Comparison of ENCODE assay signal across 19 mouse cellular contexts in genomic region chr2:165204931-165205330, GRCm38 (mm10). TPM values are rescaled to one million over a fixed set of nuclear protein-coding genes. Genes with fewer than 3 reads are reported as not detected.
DNase-seq lines count a peak whose midpoint lies in the region; ATAC-seq lines count a peak whose summit lies in the region.
"Had no signal": no experiment of that assay in that cellular context is flagged by ENCODE, and none has a peak within 500 bp of the region (broad histone marks: within the 10 kb centered on the region; RNA-seq: fewer than 3 reads in every experiment).

No protein-coding gene starts in this region.

- ATAC-seq in hindbrain, embryonic 14.5 days (ENCODE audit: low FRiP score), result peak; percentile 56; the same call in 1 of the 2 replicates
- ATAC-seq: CD4-positive, CD25-positive, alpha-beta regulatory T cell, adult 4 months had no signal

- no peaks in the 10 kb centered on the region for H3K27me3 ChIP-seq in hindbrain, embryonic 14.5 days (ENCODE audit: control insufficient read depth, insufficient read depth, low read length)

- no peaks in the 10 kb centered on the region for H3K9me3 ChIP-seq in hindbrain, embryonic 14.5 days (ENCODE audit: control insufficient read depth, low read length)
- H3K9me3 ChIP-seq: embryonic facial prominence, embryonic 12.5 days; heart, embryonic 15.5 days; limb, embryonic 12.5 days had no signal

- 24% methylated on average over 7 of the region's 7 CpGs for WGBS in hindbrain, embryonic 14.5 days

- DNase-seq in layer of hippocampus, adult 18-20 months (ENCODE audit: low spot score in 2 of 2), result peak; percentile 22 to 49
- DNase-seq in layer of hippocampus, adult 8-10 months (ENCODE audit: low spot score in 2 of 2), result no peak
- DNase-seq in right cerebral cortex, adult 18-20 months, result peak; percentile 63
- DNase-seq in right cerebral cortex, postnatal 10 days (ENCODE audit: low spot score in 2 of 2), result no peak
- DNase-seq in hindbrain, embryonic 14.5 days (ENCODE audit: low spot score), result peak; percentile 51
- no peak for DNase-seq in cerebellum, adult 8-10 months
- no peak for DNase-seq in cerebellum, postnatal 25 days
- DNase-seq: adrenal gland, adult 2 months; cerebellum, adult 9-11 months; heart, adult 11 months; kidney, adult 9 months; lung, postnatal 36 days; right cerebral cortex, postnatal 25 days had no signal

- H3K27ac ChIP-seq in hindbrain, embryonic 14.5 days, result peak overlapping the region; percentile 21; the same call in 1 of the 2 replicates
- H3K27ac ChIP-seq: embryonic facial prominence, embryonic 12.5 days; heart, embryonic 15.5 days; limb, embryonic 12.5 days; liver, embryonic 14.5 days had no signal

- no peak overlapping the region for H3K4me3 ChIP-seq in hindbrain, embryonic 14.5 days (replicated peaks; ENCODE audit: low read length)
- H3K4me3 ChIP-seq: embryonic facial prominence, embryonic 12.5 days; heart, embryonic 15.5 days; limb, embryonic 12.5 days had no signal

- no peak overlapping the region for H3K4me2 ChIP-seq in hindbrain, embryonic 14.5 days (replicated peaks)
- H3K4me2 ChIP-seq: embryonic facial prominence, embryonic 12.5 days; heart, embryonic 15.5 days; limb, embryonic 12.5 days had no signal

- H3K36me3 ChIP-seq in hindbrain, embryonic 14.5 days (replicated peaks; ENCODE audit: control insufficient read depth, insufficient read depth), result no peaks in the 10 kb centered on the region
- H3K36me3 ChIP-seq: embryonic facial prominence, embryonic 12.5 days; heart, embryonic 15.5 days; limb, embryonic 12.5 days had no signal

- peaks cover 32% of the 10 kb centered on the region for H3K4me1 ChIP-seq in hindbrain, embryonic 14.5 days (replicated peaks; ENCODE audit: control insufficient read depth, insufficient read depth, low read length)

- H3K9ac ChIP-seq in hindbrain, embryonic 14.5 days, result 0 out of 2 replicates have a peak overlapping the region, but pooled peaks have one; percentile 2
- H3K9ac ChIP-seq: embryonic facial prominence, embryonic 12.5 days; heart, embryonic 15.5 days; limb, embryonic 12.5 days; liver, embryonic 14.5 days had no signal

RNA-seq across cellular contexts. Expression of gene Cdh22, which starts 29.7 kb away (rescaled TPM):
- total RNA-seq in layer of hippocampus, adult 18-20 months (2021), result 10 to 100 TPM; 14.3 to 23.1 TPM
- total RNA-seq in layer of hippocampus, adult 8-10 months (2022), result 10 to 100 TPM; 17.8 to 19.7 (median 18.2) TPM
- polyA plus RNA-seq in hindbrain, embryonic 14.5 days (2014; fragmentation: Nextera tagmentation; extraction: Ambion mirVana), result 12.4 and 15.4 TPM in 2 replicates
- total RNA-seq: MEL had no signal
- polyA plus RNA-seq: CD4-positive, CD25-positive, alpha-beta regulatory T cell, adult 4 months had no signal

Comparison
In these comparisons a context has a peak if more than half of its experiments do, and no peak if none do; other contexts are left out.
1. DNase-seq: peak in layer of hippocampus, adult 18-20 months (2 of 2), right cerebral cortex, adult 18-20 months (single experiment) and hindbrain, embryonic 14.5 days (single experiment); none in layer of hippocampus, adult 8-10 months (0 of 2), right cerebral cortex, postnatal 10 days (0 of 2), cerebellum, adult 8-10 months (single experiment) and cerebellum, postnatal 25 days (0 of 2).